Mouse (Mus musculus): ENCODE results near the gene Scn3b. TPM values are rescaled to one million over a fixed set of nuclear protein-coding genes. Genes with fewer than 3 reads are reported as not detected.

Gene Scn3b
- polyA plus RNA-seq, 1 experiment from 2014 or later: 9.1 TPM

DNA sequence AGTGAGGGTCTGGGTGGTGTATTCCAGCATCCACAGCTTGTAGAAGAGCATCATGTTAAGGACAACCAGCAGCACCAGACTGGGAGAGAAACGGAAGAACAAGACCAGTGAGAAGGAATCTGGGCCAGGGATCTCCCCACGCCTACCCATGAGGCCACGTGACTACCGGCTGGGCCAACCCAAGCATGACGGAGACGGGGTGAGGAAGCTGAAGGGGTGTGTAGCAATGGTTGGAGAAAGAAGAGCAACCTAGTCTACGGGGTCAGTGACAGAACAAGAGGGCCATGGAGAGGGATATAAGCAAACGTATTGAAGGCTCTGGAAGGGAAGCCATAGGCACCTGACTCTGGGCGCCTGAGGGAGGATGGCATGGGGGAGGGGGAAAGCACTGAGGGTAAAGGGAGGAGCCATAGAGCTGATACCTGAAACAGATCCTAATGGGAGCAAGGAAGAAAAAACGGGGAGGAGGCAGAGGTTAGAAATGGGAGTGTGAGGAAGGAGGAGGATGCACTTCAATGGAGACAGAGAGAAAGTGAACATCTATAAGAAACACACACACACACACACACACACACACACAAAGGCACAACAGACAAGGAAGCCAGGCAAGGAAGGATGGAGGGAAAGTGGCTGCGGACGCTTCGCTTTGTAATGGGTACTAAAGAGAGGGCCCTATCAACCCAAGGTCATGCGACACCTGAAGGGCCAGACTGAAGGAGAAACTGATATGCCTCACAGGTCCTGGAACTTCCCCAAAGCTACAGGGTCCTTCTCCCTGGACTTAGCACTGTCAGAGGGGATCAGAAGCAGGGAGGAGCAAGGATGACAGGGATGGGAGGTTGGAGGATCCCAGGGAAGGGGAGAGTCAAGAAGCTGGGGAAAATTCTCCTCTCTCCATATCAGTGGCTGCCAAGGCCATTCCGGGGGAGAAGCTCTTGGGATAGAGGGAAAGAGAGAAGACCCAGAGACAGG, 31.3 kb downstream of the Scn3b start:
- H3K9me3 ChIP-seq (ENCODE audit: control insufficient read depth, low read length): no peaks in the 10 kb centered on the region
- H3K9ac ChIP-seq (ENCODE audit: low read length): no peak overlapping the region
- ATAC-seq (ENCODE audit: low read depth): no peak
- H3K36me3 ChIP-seq (ENCODE audit: control insufficient read depth, insufficient read depth, low read length): no peaks in the 10 kb centered on the region
- no peak overlapping the region for H3K4me3 ChIP-seq (ENCODE audit: low read length)
- no peak overlapping the region for H3K27ac ChIP-seq (ENCODE audit: low read length)
- no peaks in the 10 kb centered on the region for H3K27me3 ChIP-seq (ENCODE audit: control insufficient read depth, insufficient read depth, low read depth, low read length)
- no peak overlapping the region for H3K4me2 ChIP-seq (ENCODE audit: low read depth, low read length)
- 86% methylated on average over 15 of the region's 15 CpGs for WGBS
- H3K4me1 ChIP-seq (replicated peaks; ENCODE audit: control insufficient read depth, insufficient read depth, low read length): no peaks in the 10 kb centered on the region

DNA sequence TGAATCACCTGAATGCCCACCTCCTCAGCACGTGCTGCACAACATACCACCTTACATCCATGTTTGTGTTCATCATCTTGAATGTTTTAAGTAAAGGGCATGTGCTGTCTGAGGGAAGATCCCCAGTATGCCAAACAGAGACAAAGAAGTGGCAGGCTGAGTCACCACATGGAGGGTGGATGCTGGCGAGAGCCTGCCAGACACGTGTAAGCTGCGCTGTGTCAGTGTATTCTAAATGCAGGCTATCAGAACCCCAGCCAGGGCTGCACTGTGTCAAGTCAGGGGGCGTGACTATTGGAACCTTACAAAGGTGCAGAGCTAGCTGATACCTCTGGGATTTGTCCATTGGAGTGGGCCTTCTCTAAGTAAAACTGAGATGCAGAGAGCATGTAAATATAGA, 32.5 kb downstream of the Scn3b start:
- Histone ChIP-seq H3K9ac (ENCODE audit: low read length) (no peak overlapping the region), H3K4me1 (replicated peaks; ENCODE audit: control insufficient read depth, insufficient read depth, low read length) (no peaks in the 10 kb centered on the region), H3K36me3 (ENCODE audit: control insufficient read depth, insufficient read depth, low read length) (0 out of 2 replicates have a peak, but pooled peaks cover 6% of the 10 kb centered on the region), H3K27me3 (ENCODE audit: control insufficient read depth, insufficient read depth, low read depth, low read length) (no peaks in the 10 kb centered on the region), H3K27ac (ENCODE audit: low read length) (no peak overlapping the region), H3K9me3 (ENCODE audit: control insufficient read depth, low read length) (no peaks in the 10 kb centered on the region), H3K4me2 (ENCODE audit: low read depth, low read length) (no peak overlapping the region), H3K4me3 (ENCODE audit: low read length) (no peak overlapping the region)
- no peak for ATAC-seq (ENCODE audit: low read depth)
- WGBS: 84% methylated on average over 5 of the region's 5 CpGs

DNA sequence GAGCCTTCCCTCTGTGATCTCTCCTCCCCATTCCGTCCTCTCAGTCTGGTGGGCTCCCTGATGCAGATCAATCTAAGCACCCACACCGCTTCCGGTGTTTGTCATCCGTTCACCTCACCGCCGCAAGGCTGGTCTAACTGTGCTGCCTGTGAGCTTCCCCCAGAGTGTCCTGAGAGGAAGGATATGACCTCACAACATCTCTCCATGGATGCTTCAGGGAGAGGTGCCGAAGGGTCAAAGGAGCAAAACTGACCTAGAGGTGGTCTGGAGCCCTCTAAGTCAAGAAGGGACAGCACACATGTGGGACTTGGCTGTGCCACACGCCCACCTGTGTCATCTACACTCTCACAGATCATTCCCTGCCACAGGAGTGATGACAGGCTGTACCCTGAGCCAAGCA, 33.4 kb downstream of the Scn3b start:
- Histone ChIP-seq H3K9me3 (ENCODE audit: control insufficient read depth, low read length) (no peaks in the 10 kb centered on the region), H3K27ac (ENCODE audit: low read length) (no peak overlapping the region), H3K36me3 (ENCODE audit: control insufficient read depth, insufficient read depth, low read length) (0 out of 2 replicates have a peak, but pooled peaks cover 8% of the 10 kb centered on the region), H3K9ac (ENCODE audit: low read length) (no peak overlapping the region), H3K4me1 (replicated peaks; ENCODE audit: control insufficient read depth, insufficient read depth, low read length) (no peaks in the 10 kb centered on the region), H3K4me2 (ENCODE audit: low read depth, low read length) (no peak overlapping the region), H3K4me3 (ENCODE audit: low read length) (no peak overlapping the region), H3K27me3 (ENCODE audit: control insufficient read depth, insufficient read depth, low read depth, low read length) (no peaks in the 10 kb centered on the region)
- WGBS: 78% methylated on average over 8 of the region's 8 CpGs
- no peak for ATAC-seq (ENCODE audit: low read depth)

DNA sequence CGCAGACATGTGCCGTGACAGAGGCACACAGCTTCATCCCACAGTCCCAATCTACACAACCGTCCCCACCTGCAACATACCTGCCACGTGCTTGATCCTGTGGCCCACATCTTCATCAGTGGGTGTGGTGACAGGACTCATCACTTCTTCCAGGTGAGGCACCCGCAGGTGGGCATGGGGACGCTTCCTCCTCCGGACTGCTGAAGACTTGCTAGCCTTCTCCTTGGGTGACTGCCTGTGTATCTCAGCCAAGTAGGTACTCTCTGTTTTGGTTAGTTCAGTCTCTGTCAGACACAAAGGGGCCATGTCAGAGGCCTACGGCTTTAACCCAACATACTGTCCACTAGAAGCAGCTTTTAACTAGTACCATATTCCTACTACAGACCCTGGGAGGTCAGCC, 35.2 kb downstream of the Scn3b start:
- no peaks in the 10 kb centered on the region for H3K4me1 ChIP-seq (replicated peaks; ENCODE audit: control insufficient read depth, insufficient read depth, low read length)
- H3K9me3 ChIP-seq (ENCODE audit: control insufficient read depth, low read length): no peaks in the 10 kb centered on the region
- no peak overlapping the region for H3K4me2 ChIP-seq (ENCODE audit: low read depth, low read length)
- no peak for ATAC-seq (ENCODE audit: low read depth)
- no peak overlapping the region for H3K9ac ChIP-seq (ENCODE audit: low read length)
- no peaks in the 10 kb centered on the region for H3K27me3 ChIP-seq (ENCODE audit: control insufficient read depth, insufficient read depth, low read depth, low read length)
- H3K36me3 ChIP-seq (ENCODE audit: control insufficient read depth, insufficient read depth, low read length): 0 out of 2 replicates have a peak, but pooled peaks cover 8% of the 10 kb centered on the region
- WGBS: 94% methylated on average over 8 of the region's 8 CpGs
- no peak overlapping the region for H3K4me3 ChIP-seq (ENCODE audit: low read length)
- H3K27ac ChIP-seq (ENCODE audit: low read length): no peak overlapping the region

DNA sequence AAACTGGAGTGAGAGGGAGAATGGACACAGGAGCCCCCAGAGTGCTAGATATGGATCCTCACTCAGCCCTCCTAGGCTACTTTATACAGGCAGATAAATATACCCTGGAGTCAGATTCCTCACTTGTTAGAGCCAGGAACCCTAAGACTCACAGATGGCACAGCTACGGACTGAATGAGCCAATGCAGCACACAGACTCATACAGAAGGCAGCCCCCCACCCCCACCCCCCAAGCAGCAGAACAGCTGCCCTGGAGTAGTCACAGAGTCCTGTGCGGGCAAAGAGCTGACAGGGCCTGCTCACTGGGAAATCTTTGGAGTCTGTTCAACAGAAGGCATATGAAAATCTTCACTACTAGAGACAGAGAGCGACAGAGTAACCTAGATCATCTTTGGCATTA, 38.3 kb downstream of the Scn3b start:
- Histone ChIP-seq H3K9me3 (ENCODE audit: control insufficient read depth, low read length) (no peaks in the 10 kb centered on the region), H3K4me2 (ENCODE audit: low read depth, low read length) (no peak overlapping the region), H3K27ac (ENCODE audit: low read length) (no peak overlapping the region), H3K36me3 (ENCODE audit: control insufficient read depth, insufficient read depth, low read length) (0 out of 2 replicates have a peak, but pooled peaks cover 8% of the 10 kb centered on the region), H3K27me3 (ENCODE audit: control insufficient read depth, insufficient read depth, low read depth, low read length) (no peaks in the 10 kb centered on the region), H3K4me3 (ENCODE audit: low read length) (no peak overlapping the region), H3K9ac (ENCODE audit: low read length) (no peak overlapping the region), H3K4me1 (replicated peaks; ENCODE audit: control insufficient read depth, insufficient read depth, low read length) (no peaks in the 10 kb centered on the region)
- WGBS: 85% methylated on average over 3 of the region's 3 CpGs
- ATAC-seq (ENCODE audit: low read depth): no peak

DNA sequence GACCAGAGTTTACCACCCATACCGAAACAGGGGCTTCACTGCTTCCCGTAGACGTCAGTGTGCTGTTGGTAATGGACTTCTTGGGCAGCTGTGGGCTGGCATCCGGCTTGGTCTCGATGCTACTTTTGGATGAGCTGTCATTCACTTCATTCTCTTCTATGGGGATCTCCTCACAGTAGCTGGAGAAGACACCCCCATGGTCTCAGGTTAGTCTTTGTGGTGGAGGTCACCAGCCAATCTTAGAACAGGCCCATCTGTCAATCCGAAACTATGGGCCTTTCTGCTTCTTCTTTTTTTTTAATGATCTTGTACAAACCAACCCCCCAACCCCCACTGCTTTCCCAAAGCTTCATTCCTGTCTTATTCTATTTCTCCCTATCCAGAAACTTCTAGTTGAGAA, 40.9 kb downstream of the Scn3b start:
- Histone ChIP-seq H3K9ac (ENCODE audit: low read length) (no peak overlapping the region), H3K36me3 (ENCODE audit: control insufficient read depth, insufficient read depth, low read length) (0 out of 2 replicates have a peak, but pooled peaks cover 10% of the 10 kb centered on the region), H3K27me3 (ENCODE audit: control insufficient read depth, insufficient read depth, low read depth, low read length) (no peaks in the 10 kb centered on the region), H3K4me2 (ENCODE audit: low read depth, low read length) (no peak overlapping the region), H3K4me1 (replicated peaks; ENCODE audit: control insufficient read depth, insufficient read depth, low read length) (no peaks in the 10 kb centered on the region), H3K27ac (ENCODE audit: low read length) (no peak overlapping the region), H3K9me3 (ENCODE audit: control insufficient read depth, low read length) (no peaks in the 10 kb centered on the region), H3K4me3 (ENCODE audit: low read length) (no peak overlapping the region)
- 95% methylated on average over 6 of the region's 6 CpGs for WGBS
- no peak for ATAC-seq (ENCODE audit: low read depth)

DNA sequence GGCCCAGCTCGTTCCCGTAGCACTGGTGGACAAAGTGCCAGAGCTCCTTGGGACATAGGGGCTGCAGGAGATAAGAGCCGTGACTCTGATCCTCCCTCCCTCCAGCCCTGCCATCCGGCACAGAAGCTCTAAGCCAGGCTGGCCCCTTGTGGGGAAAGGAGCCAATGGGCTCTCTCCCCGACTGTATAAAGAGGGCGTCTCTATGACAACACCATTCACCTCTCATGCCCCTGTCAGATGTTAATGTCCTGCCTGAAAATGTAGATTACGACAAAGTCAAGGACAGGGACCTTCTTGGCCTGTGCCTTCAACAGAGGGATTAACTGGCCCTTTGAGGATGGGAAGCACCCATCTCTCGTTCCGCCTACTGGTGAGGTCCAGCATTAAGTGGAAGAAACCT, 42.8 kb downstream of the Scn3b start:
- no peaks in the 10 kb centered on the region for H3K27me3 ChIP-seq (ENCODE audit: control insufficient read depth, insufficient read depth, low read depth, low read length)

DNA sequence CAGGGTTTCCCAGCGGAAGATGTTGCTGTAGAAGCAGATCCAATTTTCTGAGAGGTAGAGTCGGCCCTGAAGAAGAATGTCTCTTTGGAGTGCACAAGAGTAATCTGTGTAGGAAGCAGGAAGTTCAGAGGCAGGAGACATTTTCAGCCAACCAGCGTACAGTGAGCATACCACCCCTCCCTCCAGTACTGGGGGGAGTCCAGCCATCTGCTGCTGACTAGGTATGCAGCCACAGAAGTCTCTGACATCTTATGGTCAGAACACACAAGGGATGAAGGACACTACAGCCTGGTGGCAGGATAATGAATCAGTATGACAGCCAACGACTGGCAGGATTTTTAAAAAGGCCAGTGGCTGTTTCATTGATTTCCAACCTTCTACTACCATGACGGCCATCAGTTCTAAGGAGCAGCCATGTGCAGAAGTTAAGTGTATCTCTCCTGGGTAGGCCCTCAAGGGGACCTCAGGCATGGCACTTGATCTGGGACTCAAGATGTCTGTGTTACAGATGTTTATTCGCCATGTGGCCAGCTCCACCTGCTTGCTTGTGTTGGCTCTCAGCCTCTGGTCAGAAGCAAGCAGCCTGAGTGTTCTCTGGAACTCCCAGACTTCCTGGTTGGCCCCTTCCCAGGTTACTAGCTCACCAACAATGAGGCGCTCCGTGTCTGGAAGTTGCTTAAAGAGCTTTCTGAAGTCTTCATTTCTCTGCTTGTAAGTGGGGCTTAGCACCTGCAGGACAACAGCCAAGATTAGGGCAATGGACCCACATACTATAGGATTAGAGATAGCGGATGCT, 48.0 kb downstream of the Scn3b start:
- Histone ChIP-seq H3K4me1 (replicated peaks; ENCODE audit: control insufficient read depth, insufficient read depth, low read length) (peaks cover 18% of the 10 kb centered on the region), H3K4me3 (ENCODE audit: low read length) (no peak overlapping the region), H3K27me3 (ENCODE audit: control insufficient read depth, insufficient read depth, low read depth, low read length) (no peaks in the 10 kb centered on the region), H3K27ac (ENCODE audit: low read length) (no peak overlapping the region), H3K9me3 (ENCODE audit: control insufficient read depth, low read length) (no peaks in the 10 kb centered on the region), H3K4me2 (ENCODE audit: low read depth, low read length) (no peak overlapping the region), H3K9ac (ENCODE audit: low read length) (no peak overlapping the region), H3K36me3 (ENCODE audit: control insufficient read depth, insufficient read depth, low read length) (0 out of 2 replicates have a peak, but pooled peaks cover 2% of the 10 kb centered on the region)
- 75% methylated on average over 9 of the region's 9 CpGs for WGBS
- ATAC-seq (ENCODE audit: low read depth): no peak

More for the DNA sequence above, 42.8 kb downstream of the Scn3b start:
- no peak overlapping the region for H3K27ac ChIP-seq (ENCODE audit: low read length)
- 63% methylated on average over 9 of the region's 9 CpGs for WGBS
- no peak overlapping the region for H3K4me3 ChIP-seq (ENCODE audit: low read length)
- no peak for ATAC-seq (ENCODE audit: low read depth)
- H3K4me1 ChIP-seq (replicated peaks; ENCODE audit: control insufficient read depth, insufficient read depth, low read length): no peaks in the 10 kb centered on the region
- no peak overlapping the region for H3K4me2 ChIP-seq (ENCODE audit: low read depth, low read length)
- H3K9me3 ChIP-seq (ENCODE audit: control insufficient read depth, low read length): no peaks in the 10 kb centered on the region
- no peak overlapping the region for H3K9ac ChIP-seq (ENCODE audit: low read length)
- H3K36me3 ChIP-seq (ENCODE audit: control insufficient read depth, insufficient read depth, low read length): 0 out of 2 replicates have a peak, but pooled peaks cover 2% of the 10 kb centered on the region

DNA sequence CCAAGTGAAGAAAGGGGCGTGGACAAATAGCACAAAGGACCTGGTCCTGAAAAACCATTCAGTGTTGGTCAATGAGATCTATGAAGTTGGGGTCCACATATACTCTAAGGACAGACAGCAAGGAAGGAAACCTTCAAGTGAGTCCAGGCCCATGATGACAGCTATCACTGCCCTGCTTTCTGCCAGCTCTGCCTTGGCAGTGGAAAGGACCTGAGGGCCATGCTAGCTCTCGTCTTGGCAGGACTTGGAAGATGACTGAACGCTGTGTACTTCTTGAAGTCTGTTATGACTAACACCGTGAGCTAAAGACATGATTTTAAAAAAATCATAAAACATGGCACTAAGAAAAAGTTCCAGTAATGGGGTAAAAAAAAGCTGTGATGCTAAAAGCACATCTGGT, 48.7 kb downstream of the Scn3b start:
- Histone ChIP-seq H3K9me3 (ENCODE audit: control insufficient read depth, low read length) (no peaks in the 10 kb centered on the region), H3K36me3 (ENCODE audit: control insufficient read depth, insufficient read depth, low read length) (0 out of 2 replicates have a peak, but pooled peaks cover 2% of the 10 kb centered on the region), H3K4me1 (replicated peaks; ENCODE audit: control insufficient read depth, insufficient read depth, low read length) (peaks cover 21% of the 10 kb centered on the region), H3K4me2 (ENCODE audit: low read depth, low read length) (no peak overlapping the region), H3K4me3 (ENCODE audit: low read length) (no peak overlapping the region), H3K9ac (ENCODE audit: low read length) (no peak overlapping the region), H3K27ac (ENCODE audit: low read length) (no peak overlapping the region), H3K27me3 (ENCODE audit: control insufficient read depth, insufficient read depth, low read depth, low read length) (no peaks in the 10 kb centered on the region)
- WGBS: 79% methylated on average over 4 of the region's 4 CpGs
- ATAC-seq (ENCODE audit: low read depth): no peak

Data from lung, embryonic 16.5 days (tissue).